Mouse (Mus musculus) cerebellum, adult 9-10 months (tissue): ENCODE data around the gene Il1a.

Experiments used
- DNase-seq: peaks from one replicate; pipeline ENCODE4 v3.0.0; 2022

The Il1a gene

DNA sequence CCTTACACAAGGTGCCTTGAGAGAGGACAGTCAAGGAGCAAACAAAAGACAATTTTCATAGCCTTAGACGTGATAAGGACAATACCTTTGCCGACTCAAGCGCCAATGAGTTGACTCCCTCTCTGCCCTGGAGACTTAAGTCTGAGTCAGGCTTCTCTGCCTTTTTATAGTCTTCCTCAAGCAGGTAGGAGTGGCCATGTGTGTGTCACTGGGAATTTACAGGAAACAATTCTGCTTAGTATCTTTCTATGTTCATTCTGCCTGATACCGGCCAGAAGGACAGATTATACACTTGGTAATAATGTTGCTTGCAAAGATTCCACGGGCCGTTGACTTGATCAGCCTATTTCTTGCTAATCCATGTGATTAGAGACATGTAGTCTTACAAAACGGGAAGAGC lies at the start of gene Il1a:
Gene Il1a (minus strand): TSS at position 137 of the 400 bp plus-strand sequence.
- no peak for DNase-seq

DNA sequence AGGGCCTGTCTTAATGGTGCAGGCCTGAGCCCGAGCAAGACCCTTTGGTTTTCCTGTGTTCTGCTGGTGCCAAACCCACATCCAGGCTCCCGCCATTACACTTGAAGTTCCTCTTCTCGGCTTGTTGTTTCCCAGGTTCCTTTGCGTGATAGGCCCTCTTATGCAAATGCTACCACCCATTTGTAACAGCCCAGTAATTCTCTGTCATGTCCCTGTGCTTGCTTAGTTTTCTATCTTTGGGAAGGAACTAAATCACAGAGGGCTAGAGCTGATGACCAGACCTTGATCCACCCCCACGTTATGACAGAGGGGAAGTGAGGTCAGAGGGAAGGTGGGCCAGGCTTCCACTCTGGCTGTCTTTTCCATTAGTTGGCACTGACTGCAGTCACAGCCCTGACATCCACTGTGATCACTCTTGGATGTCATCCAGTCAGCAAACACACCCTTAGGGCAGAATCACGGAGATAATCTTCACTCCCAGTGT lies 28.4 kb upstream of the Il1a start:
- no peak for DNase-seq

DNA sequence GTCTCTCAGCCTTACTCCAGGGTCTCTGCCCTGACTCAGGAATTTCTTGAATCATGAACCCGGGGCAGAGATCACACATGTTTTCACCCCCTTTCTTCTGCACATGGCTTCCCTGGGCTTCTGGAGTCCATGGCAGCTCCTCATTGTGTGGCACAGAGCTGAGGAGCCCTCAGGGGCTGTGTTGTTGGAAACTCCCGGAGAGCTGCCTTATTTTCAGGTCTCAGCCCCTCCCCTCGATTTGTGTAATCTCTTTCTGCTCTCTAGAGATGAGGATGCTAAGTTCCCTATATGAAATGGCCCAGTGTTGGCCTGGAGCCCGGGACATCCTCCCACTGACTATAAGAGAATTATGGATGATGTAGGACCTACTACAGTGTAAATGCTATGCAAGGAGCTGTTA lies 23.7 kb upstream of the Il1a start:
- no peak for DNase-seq

DNA sequence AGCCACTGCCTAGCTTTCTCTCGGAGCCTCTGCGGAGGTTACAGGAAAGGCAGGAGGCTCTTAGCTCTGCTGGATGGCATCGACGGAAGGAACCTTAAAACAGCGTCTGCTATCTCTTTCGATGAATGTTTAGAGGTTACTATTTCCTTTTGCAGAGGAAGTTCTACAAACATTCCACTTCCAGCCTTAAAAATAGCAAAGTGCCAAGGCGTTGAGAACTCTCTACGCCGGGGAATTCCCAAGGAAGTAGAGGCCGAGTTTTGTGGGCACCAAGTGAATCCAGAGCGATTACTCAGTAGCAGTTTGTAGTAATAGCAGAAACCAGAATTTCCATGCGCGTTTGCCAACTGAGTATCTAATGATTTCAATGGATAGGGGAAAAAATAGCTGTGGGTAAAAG lies 20.8 kb upstream of the Il1a start:
- no peak for DNase-seq

DNA sequence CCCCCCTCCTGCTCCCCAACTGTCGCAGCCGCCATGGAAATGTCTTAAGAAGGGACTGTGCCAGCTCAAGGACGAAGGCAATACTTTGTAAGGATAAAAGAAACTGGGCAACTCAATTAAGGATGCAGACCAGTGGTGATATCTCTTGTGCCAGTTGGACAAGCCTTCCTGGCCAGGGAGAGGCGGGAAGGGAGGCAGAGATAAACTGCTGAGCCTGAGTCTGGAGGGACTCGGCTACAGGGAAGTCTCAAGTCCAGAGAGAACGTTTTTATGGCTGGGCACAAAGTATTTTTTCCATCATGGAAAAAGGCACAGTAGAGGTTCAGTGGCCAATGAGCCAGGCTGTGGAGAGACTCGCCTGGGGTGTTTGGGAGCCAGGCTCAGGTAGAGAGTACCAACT lies 20.3 kb upstream of the Il1a start:
- no peak for DNase-seq

DNA sequence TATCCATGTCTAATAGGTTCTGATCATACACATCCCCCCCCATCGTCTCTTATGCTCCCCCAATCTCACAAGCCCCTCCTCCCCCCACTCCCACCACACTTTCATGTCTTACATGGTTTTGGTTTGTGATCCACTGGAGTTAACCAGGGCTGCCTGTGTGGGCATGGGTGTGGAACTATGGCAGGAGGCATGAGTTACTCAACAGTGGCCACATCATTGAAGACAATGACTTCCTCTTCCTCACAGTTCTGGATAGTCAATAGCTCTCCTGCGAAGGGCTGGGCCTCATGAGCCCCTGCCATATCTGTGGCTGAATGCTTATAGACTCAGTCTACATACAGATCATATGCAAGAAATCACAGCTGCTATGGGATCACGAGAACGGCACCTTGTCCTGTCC lies 18.5 kb upstream of the Il1a start:
- DNase-seq, result no peak

DNA sequence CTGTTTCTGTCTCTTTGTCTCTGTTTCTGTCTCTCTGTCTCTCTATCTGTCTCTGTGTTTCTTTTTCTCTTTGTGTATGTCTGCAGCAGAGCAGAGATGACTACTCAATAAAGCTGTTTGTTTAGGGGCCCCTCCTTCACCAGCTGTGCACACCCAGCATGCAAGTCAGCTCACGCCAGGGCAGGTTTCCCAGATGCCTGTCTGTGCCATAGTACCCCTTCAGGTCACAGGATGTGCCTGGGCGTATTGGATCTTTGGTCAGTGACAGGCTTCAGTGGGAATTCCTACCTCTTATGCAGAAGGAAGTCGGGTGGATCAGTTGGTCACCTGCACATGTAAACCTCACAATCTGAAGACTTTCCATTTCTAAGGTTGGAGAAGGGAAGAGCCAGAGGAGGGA lies 14.4 kb upstream of the Il1a start:
- no peak for DNase-seq

DNA sequence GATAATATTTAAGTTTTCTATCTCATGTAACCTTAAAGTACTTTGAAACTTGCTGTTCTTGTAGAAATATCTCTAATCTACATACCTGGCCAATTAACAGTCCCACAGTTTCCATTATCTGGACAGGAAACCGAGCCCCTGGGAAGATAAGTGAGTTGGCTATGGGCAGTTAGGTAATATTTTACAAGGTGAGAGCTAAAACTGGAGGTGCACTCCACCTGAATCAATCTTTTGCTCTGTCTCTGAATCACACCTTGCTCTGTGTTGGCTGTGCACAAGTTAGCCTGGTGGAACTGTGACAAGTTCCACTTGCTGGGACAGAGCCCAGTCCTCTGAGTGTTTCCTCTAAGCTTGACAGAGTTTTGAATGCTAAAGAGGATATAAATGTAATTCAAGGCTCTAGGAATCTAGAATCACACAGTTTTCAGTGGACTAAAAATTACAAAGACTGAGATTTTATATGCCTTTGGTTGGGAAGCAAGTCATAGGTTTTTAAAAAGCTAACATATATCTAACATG lies 12.4 kb upstream of the Il1a start:
- no peak for DNase-seq

DNA sequence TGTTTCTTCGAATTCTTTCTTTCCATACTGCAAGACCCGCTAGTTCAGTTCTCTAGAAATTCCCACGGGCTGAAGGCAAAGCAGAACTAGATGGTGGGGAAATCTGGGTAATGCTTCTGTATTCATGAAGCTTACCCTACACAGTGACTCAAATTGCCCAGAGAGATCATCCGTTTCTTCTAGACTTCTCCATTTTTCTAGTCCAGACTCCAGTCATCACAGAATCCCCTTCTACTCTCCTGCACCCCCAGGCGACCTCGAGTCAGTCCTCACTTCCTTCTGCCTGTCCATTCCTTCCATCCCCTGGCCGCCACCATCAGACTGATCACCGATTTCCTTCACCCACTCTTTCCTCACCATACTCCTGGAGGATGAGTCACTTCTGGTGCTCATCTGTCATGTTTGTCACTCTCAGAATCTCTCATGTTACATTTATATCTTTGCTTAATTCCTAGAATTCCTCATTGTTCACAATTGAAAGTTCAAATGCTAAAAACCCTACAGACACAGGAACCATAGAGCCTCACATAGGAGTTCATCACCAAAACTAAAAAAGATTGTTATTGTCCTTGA lies 10.3 kb upstream of the Il1a start:
- DNase-seq, result no peak

DNA sequence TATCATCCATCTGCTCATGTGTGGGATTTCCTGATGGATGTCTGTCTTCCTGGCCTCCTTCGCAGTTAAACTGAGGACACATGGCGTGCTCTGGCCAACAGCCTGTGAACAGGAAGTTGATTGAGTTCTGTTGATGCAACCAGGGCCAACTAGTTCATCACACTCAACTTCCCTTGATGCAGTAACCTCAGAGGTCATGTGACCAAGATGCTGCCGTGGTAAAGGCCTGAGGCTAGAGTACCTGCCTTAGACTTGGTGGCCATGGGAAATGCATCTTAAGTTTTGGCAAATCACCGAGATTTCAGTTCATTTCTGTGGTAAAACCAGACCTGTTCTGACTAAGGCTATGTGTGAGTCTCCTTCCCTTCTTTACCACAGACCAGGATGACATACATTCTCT lies 6.1 kb upstream of the Il1a start:
- DNase-seq, result no peak

DNA sequence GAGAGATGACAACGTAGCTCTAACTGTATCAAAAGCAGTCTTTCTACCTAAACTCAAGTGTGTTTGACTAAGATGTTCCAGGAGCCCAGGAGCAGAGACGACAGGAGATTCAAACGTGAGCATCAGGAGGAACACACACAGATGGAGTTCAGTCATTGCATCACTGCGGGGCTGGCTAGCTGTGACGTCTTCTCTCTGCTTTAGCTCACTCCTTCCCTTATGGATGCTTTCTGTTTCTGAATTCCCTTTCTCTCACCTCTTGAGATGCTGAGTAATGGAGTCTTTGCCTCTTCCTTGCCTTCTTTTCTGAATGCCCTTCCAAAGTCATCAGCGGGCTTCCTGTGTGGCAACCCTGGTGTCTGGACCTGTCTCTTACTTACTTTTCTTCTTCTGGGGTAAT lies 5.1 kb upstream of the Il1a start:
- no peak for DNase-seq

DNA sequence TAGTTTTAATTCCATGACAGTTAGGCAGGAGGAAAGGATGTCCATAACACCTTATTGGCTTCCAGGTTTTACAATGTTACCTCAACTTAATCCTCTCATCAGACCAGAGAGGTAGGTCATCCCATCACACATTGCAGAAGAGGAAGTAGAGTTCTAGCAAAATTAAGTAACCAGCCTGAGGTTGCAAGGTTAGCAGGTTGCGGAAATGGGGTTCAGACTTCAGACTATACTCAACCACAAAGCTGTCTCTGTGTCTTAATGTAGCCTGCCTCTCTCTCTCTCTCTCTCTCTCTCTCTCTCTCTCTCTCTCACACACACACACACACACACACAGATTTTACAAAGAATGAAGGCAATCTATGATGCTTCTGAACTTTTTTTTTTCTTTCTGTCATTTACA lies 4.2 kb upstream of the Il1a start:
- DNase-seq, result no peak

DNA sequence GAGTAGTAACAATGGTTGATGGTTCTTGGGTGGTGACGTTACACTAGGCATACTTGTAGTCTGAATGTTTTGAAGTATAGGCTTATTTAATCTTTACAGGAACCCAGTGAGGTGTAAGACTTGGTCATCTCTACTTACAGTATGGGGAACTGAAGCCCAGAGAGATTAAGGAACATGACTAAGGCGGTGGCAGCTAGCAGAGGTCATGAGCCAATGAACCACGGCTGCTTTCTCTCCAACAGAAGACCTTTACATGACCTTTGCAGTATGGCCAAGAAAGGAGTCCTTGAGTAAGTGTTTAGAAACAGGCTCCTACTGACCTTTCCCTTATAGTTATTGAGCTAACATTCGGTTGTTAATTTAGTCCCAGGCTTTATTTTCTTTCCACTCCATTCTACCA lies 3.8 kb downstream of the Il1a start:
- DNase-seq, result no peak

DNA sequence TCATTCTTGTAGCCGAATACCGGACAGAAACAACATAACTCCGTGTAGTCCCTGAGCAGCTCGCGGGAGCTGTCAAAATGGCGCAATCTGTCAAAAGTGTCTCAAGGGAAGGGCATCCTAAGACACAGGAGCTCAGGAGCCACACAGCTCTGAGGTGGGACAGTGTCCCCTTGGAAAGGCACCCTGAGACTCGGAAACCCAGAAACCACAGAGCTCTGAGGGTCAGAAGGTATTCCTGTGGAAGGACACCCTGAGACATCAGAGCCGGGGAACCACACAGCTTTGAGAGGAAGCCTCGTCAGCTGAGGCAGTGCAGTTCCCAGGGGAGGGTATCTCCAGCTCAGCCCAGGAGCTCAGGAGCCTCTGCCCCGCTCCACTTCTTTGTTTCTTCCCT lies 12.2 kb downstream of the Il1a start:
- no peak for DNase-seq

DNA sequence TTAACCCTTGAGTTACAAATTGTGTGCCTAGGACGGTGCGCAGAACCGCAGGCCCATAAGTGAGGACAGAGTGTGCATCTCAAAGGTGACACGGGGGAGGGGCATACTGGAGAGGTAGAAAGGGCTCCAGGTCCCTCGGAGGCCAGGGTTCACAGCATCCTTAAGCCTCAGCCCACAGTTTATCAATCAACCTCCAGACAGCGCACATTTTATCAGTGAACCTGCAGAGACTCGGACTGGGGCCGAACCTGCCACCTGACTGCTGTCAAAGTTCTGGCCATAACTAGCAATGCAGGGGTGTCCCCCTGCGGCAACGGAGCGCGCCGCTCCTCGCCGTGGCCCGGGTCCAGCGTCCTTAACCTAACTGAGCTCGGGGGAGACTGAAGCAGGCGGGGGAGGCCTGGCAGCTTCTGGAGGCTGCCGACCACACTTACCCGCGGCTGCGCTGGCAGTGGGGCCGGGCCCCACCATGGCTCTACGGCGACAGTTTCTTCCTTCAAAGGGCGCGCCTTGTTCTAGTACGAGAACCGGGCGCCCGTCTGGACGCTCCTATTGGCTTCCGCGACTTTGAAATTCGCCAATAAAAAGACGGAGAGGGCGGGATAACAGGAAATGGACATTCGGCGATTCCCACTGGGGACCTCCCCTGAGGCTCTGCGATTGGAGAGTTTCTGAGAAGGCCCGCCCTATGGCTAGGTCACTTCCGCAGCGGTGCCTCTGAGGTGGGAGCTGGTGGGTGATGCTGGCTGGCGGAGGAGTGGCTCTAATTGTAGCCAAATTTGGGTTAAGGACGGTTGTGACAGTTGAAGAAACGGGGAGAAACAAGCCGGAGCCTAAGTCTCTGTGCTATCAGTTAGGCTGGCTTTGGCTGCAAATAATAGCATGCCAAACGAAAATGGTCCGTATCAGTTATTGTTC lies 12.8 kb downstream of the Il1a start, which contains the start of gene Ckap2l:
Gene Ckap2l (minus strand): TSS at position 542 of the 918 bp plus-strand sequence.
- DNase-seq, result peak; percentile 98

DNA sequence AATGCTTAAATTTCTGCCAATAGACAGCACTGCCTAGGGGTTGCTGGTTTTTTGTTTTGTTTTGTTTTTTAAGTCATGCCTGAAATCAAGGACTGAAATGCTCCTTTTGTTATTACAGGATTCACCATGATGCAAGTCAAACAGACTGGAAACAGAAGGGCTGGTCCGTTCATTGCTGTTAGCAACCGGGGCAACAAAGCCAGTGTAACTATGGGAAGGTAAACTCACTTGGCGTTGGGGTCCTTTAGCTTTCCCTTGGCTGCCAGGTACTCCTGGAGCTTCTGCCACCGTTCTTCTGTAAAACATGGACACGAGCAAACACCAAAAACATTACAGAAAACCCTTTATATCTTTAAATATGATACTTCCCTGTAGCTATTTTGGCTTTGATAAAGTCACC lies 13.7 kb downstream of the Il1a start:
- no peak for DNase-seq

DNA sequence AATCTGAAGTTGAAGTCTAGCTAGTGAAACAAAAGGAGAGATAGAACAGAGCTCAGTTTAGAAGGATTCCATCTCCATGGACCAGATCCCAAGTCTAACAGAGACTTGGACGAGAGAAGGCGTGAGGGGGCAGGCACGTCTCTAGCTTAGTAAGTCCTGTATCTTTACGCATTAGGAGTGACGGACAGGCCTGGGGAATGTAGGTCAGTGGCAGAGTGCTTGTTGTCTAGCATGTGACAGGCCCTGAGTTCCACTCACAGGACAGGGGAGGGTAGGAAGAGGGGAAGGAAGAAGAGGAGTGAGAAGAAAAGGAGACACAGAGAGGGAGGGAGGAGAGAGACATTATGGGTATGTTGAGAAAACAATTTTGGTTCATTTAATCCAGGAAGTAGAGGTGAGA lies 14.7 kb downstream of the Il1a start:
- DNase-seq, result no peak

DNA sequence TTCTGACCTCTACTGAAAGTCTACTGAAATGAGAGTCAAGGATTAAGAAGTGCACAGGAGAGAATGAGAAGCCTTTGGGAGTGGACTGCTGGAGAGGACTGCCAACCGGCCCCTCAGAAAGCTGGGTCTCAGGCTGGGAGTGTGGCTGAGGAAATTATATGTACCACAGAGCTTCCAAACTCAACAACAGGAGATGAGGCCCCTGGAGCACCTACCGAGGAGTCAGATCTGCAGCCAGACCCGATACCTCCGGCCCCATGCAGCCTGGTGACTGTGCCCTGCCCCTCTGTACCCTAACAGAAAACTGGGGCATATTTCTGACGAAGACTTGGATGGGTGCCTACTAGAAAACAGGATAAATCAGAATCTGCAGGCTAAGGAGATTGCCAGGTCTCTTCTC lies 35.9 kb downstream of the Il1a start:
- DNase-seq, result no peak

DNA sequence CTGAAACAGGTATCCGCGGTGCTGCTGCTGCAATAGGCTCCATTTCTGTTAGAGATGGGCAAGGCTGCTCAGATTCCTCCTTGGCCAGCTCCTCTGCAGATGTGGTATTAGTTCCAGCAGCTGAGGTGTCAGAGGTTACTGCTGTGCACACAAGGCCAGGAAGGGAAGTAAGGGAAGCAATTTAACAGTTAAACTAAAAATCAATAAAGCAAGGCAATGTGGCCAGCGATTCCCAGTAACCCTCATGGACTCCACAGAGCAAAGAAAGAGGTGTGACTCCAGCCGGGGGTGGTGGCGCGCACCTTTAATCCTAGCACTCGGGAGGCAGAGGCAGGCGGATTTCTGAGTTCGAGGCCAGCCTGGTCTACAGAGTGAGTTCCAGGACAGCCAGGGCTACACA lies 39.2 kb downstream of the Il1a start:
- no peak for DNase-seq

DNA sequence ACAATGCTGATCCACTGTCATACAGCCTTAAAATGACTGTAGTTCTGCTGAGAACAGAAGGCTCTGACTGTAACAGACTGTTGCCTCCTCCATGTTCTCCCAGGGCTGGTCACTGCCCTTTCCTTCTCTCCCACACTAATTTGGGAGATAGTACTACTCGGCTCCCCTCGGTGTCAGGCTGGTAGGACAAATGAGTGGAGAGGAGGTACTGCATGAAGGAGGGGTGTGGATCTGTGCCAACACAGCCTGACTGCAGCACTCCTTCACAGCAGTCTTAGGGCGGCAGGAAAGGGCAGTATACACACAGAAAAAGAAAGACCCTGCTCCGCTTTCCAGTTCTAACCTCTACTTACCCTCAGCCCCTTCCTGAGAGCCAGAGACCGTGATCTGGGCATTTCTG lies 39.8 kb downstream of the Il1a start:
- no peak for DNase-seq

DNA sequence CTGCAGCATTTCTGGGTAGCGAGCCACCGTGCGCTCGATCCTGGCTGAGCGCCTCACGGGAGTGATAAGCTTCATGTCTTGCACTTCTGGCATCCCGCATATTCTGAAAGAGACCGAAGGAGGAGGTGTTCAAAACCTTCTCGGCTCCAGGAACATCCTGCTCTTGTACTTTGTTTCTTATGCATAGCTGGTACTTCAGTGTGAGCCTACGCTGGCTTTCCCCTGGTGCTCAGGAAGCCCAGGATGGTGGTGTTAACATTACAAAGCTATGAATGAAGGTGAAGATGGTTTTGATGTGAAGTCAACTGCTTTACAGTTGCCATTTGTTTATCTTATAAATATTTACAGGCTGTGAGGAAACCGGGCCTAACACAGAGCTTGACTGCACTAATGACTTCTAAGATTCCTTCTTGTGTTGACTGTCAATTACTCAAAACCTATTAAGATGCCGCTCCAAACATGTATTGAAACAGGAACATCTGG lies 40.6 kb downstream of the Il1a start:
- DNase-seq, result no peak

DNA sequence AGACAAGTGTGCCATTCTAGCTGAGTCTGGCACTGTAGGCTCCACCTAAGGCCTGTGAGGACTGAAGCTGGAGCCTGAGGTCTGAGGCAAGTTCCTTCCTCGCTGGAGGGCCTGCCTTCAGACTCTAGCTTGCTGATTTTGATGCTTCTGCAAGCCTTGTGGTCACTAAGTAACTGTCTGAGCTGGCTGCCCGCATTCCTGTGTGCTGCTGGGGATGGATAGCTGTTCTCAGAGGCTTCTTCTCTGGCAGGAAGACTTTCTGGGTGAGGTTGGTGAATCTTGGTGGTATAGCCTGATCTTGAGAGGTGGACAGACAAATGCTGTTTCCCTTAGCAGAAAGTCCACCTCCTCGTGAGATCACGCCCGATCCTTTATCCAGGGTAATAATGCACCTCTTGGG lies 42.0 kb downstream of the Il1a start:
- DNase-seq, result no peak

DNA sequence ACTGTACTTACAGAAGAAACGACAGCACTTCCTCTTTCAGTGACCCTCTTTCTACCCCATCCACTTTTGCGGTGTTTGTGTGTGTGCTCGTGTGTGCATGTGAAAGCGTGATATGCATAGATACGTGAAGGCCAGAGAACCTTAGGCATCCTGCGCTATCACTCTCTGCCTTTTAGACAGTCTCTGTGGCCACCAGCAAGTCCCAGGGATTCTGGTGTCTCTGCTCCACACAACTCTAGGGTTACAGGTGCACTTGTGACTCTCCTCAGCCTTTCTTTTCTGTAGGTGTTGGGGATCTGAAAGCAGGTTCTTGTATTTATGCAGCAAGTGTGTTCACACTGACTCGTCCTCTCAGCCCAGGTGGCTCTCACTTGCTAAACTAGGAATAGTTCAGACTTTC lies 44.5 kb downstream of the Il1a start:
- no peak for DNase-seq

DNA sequence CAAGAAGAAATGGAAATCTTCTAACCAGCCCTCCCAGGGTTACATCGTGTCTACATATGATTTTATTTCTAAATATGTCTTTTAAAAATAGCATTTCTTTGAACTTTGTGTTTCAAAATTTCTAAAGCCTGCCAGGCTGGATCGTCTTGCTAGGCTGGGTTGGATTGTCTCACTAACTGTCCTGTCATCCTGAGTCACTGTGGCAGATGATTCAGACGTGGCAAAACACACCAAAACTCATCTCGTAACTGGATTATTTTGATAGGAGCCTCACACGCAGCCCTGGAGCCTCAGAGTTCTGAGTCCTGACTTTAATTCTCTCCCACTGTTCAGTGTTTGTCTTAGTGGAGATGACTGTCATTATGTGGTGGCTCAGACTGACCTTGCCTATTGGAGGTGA lies 46.7 kb downstream of the Il1a start:
- DNase-seq, result no peak
